Mouse (Mus musculus): Measurements from ENCODE around the gene Ccl6. TPM values are rescaled to one million over a fixed set of nuclear protein-coding genes. Genes with fewer than 3 reads are reported as not detected.

Ccl6 gene
- polyA plus RNA-seq, 1 experiment from 2014 or later = 2.5 TPM

- Histone ChIP-seq H3K9me3 (ENCODE audit: control insufficient read depth, low read length) (no peaks in the 10 kb centered on the region), H3K36me3 (ENCODE audit: control insufficient read depth, insufficient read depth, low read length) (no peaks in the 10 kb centered on the region), H3K27me3 (ENCODE audit: control insufficient read depth, insufficient read depth, low read length) (no peaks in the 10 kb centered on the region), H3K27ac (ENCODE audit: low read depth, low read length) (no peak overlapping the region), H3K4me2 (ENCODE audit: low read depth) (no peak overlapping the region), H3K9ac (ENCODE audit: low read length) (no peak overlapping the region), H3K4me3 (ENCODE audit: low read depth, low read length) (no peak overlapping the region), H3K4me1 (ENCODE audit: control insufficient read depth, insufficient read depth, low read length) (no peaks in the 10 kb centered on the region)
- DNase-seq (ENCODE audit: low spot score) = no peak
- no peak for ATAC-seq (ENCODE audit: insufficient read depth, low FRiP score, low TSS enrichment)
- WGBS = 83% methylated on average over 2 of the region's 2 CpGs
These were observed 38.2 kb upstream of the Ccl6 start for GRCm38 (mm10) chr11:83631065-83631464.

GRCm38 (mm10) chr11:83630630-83631029 is 37.7 kb upstream of the Ccl6 start:
- H3K4me3 ChIP-seq (ENCODE audit: low read depth, low read length) = no peak overlapping the region
- DNase-seq (ENCODE audit: low spot score) = no peak
- no peaks in the 10 kb centered on the region for H3K9me3 ChIP-seq (ENCODE audit: control insufficient read depth, low read length)
- H3K4me1 ChIP-seq (ENCODE audit: control insufficient read depth, insufficient read depth, low read length) = no peaks in the 10 kb centered on the region
- no peak for ATAC-seq (ENCODE audit: insufficient read depth, low FRiP score, low TSS enrichment)
- H3K9ac ChIP-seq (ENCODE audit: low read length) = no peak overlapping the region
- WGBS = 93% methylated on average over 1 of the region's 1 CpGs
- H3K36me3 ChIP-seq (ENCODE audit: control insufficient read depth, insufficient read depth, low read length) = no peaks in the 10 kb centered on the region
- H3K27ac ChIP-seq (ENCODE audit: low read depth, low read length) = no peak overlapping the region
- no peaks in the 10 kb centered on the region for H3K27me3 ChIP-seq (ENCODE audit: control insufficient read depth, insufficient read depth, low read length)
- no peak overlapping the region for H3K4me2 ChIP-seq (ENCODE audit: low read depth)

GRCm38 (mm10) chr11:83628808-83629207 is 35.9 kb upstream of the Ccl6 start:
- ATAC-seq (ENCODE audit: insufficient read depth, low FRiP score, low TSS enrichment) (no peak), DNase-seq (ENCODE audit: low spot score) (no peak)
- Histone ChIP-seq H3K27ac (ENCODE audit: low read depth, low read length) (no peak overlapping the region), H3K36me3 (ENCODE audit: control insufficient read depth, insufficient read depth, low read length) (no peaks in the 10 kb centered on the region), H3K27me3 (ENCODE audit: control insufficient read depth, insufficient read depth, low read length) (no peaks in the 10 kb centered on the region), H3K4me2 (ENCODE audit: low read depth) (no peak overlapping the region), H3K4me1 (ENCODE audit: control insufficient read depth, insufficient read depth, low read length) (no peaks in the 10 kb centered on the region), H3K9me3 (ENCODE audit: control insufficient read depth, low read length) (no peaks in the 10 kb centered on the region), H3K4me3 (ENCODE audit: low read depth, low read length) (no peak overlapping the region), H3K9ac (ENCODE audit: low read length) (no peak overlapping the region)
- 91% methylated on average over 9 of the region's 9 CpGs for WGBS

GRCm38 (mm10) chr11:83623586-83623985 is 30.7 kb upstream of the Ccl6 start:
- H3K9ac ChIP-seq (ENCODE audit: low read length) = no peak overlapping the region
- H3K27me3 ChIP-seq (ENCODE audit: control insufficient read depth, insufficient read depth, low read length) = no peaks in the 10 kb centered on the region
- H3K9me3 ChIP-seq (ENCODE audit: control insufficient read depth, low read length) = no peaks in the 10 kb centered on the region
- ATAC-seq (ENCODE audit: insufficient read depth, low FRiP score, low TSS enrichment) (no peak), DNase-seq (ENCODE audit: low spot score) (no peak)
- H3K27ac ChIP-seq (ENCODE audit: low read depth, low read length) = no peak overlapping the region
- no peaks in the 10 kb centered on the region for H3K36me3 ChIP-seq (ENCODE audit: control insufficient read depth, insufficient read depth, low read length)
- H3K4me3 ChIP-seq (ENCODE audit: low read depth, low read length) = no peak overlapping the region
- H3K4me2 ChIP-seq (ENCODE audit: low read depth) = no peak overlapping the region
- H3K4me1 ChIP-seq (ENCODE audit: control insufficient read depth, insufficient read depth, low read length) = no peaks in the 10 kb centered on the region
- WGBS = 90% methylated on average over 3 of the region's 3 CpGs

- H3K36me3 ChIP-seq (ENCODE audit: control insufficient read depth, insufficient read depth, low read length) = no peaks in the 10 kb centered on the region
- H3K4me3 ChIP-seq (ENCODE audit: low read depth, low read length) = no peak overlapping the region
- H3K9me3 ChIP-seq (ENCODE audit: control insufficient read depth, low read length) = no peaks in the 10 kb centered on the region
- no peak overlapping the region for H3K27ac ChIP-seq (ENCODE audit: low read depth, low read length)
- no peaks in the 10 kb centered on the region for H3K4me1 ChIP-seq (ENCODE audit: control insufficient read depth, insufficient read depth, low read length)
- 100% methylated on average over 1 of the region's 1 CpGs for WGBS
- H3K4me2 ChIP-seq (ENCODE audit: low read depth) = no peak overlapping the region
- no peak overlapping the region for H3K9ac ChIP-seq (ENCODE audit: low read length)
- DNase-seq (ENCODE audit: low spot score) (no peak), ATAC-seq (ENCODE audit: insufficient read depth, low FRiP score, low TSS enrichment) (no peak)
- H3K27me3 ChIP-seq (ENCODE audit: control insufficient read depth, insufficient read depth, low read length) = no peaks in the 10 kb centered on the region
These were observed 26.1 kb upstream of the Ccl6 start for GRCm38 (mm10) chr11:83619037-83619436.

GRCm38 (mm10) chr11:83618238-83618637 is 25.4 kb upstream of the Ccl6 start:
- H3K27me3 ChIP-seq (ENCODE audit: control insufficient read depth, insufficient read depth, low read length) = no peaks in the 10 kb centered on the region
- H3K4me3 ChIP-seq (ENCODE audit: low read depth, low read length) = no peak overlapping the region
- H3K4me1 ChIP-seq (ENCODE audit: control insufficient read depth, insufficient read depth, low read length) = no peaks in the 10 kb centered on the region
- ATAC-seq (ENCODE audit: insufficient read depth, low FRiP score, low TSS enrichment) (no peak), DNase-seq (ENCODE audit: low spot score) (no peak)
- WGBS = 72% methylated on average over 5 of the region's 5 CpGs
- H3K9me3 ChIP-seq (ENCODE audit: control insufficient read depth, low read length) = no peaks in the 10 kb centered on the region
- H3K36me3 ChIP-seq (ENCODE audit: control insufficient read depth, insufficient read depth, low read length) = no peaks in the 10 kb centered on the region
- H3K4me2 ChIP-seq (ENCODE audit: low read depth) = no peak overlapping the region
- H3K27ac ChIP-seq (ENCODE audit: low read depth, low read length) = no peak overlapping the region
- H3K9ac ChIP-seq (ENCODE audit: low read length) = no peak overlapping the region

GRCm38 (mm10) chr11:83616586-83616985 is 23.7 kb upstream of the Ccl6 start:
- H3K27me3 ChIP-seq (ENCODE audit: control insufficient read depth, insufficient read depth, low read length) = no peaks in the 10 kb centered on the region
- H3K4me2 ChIP-seq (ENCODE audit: low read depth) = no peak overlapping the region
- no peaks in the 10 kb centered on the region for H3K9me3 ChIP-seq (ENCODE audit: control insufficient read depth, low read length)
- H3K27ac ChIP-seq (ENCODE audit: low read depth, low read length) = no peak overlapping the region
- H3K9ac ChIP-seq (ENCODE audit: low read length) = no peak overlapping the region
- H3K36me3 ChIP-seq (ENCODE audit: control insufficient read depth, insufficient read depth, low read length) = no peaks in the 10 kb centered on the region
- DNase-seq (ENCODE audit: low spot score) (no peak), ATAC-seq (ENCODE audit: insufficient read depth, low FRiP score, low TSS enrichment) (no peak)
- H3K4me1 ChIP-seq (ENCODE audit: control insufficient read depth, insufficient read depth, low read length) = no peaks in the 10 kb centered on the region
- 91% methylated on average over 1 of the region's 1 CpGs for WGBS
- H3K4me3 ChIP-seq (ENCODE audit: low read depth, low read length) = no peak overlapping the region

GRCm38 (mm10) chr11:83610900-83611299 is 18.0 kb upstream of the Ccl6 start:
- no peak for ATAC-seq (ENCODE audit: insufficient read depth, low FRiP score, low TSS enrichment)

GRCm38 (mm10) chr11:83606396-83606795 is 13.5 kb upstream of the Ccl6 start:
- H3K4me1 ChIP-seq (ENCODE audit: control insufficient read depth, insufficient read depth, low read length) = no peaks in the 10 kb centered on the region
- no peaks in the 10 kb centered on the region for H3K36me3 ChIP-seq (ENCODE audit: control insufficient read depth, insufficient read depth, low read length)
- ATAC-seq (ENCODE audit: insufficient read depth, low FRiP score, low TSS enrichment) = no peak
- no peak for DNase-seq (ENCODE audit: low spot score)
- no peaks in the 10 kb centered on the region for H3K9me3 ChIP-seq (ENCODE audit: control insufficient read depth, low read length)
- no peak overlapping the region for H3K27ac ChIP-seq (ENCODE audit: low read depth, low read length)
- H3K4me3 ChIP-seq (ENCODE audit: low read depth, low read length) = no peak overlapping the region
- no peak overlapping the region for H3K4me2 ChIP-seq (ENCODE audit: low read depth)
- H3K27me3 ChIP-seq (ENCODE audit: control insufficient read depth, insufficient read depth, low read length) = no peaks in the 10 kb centered on the region
- 66% methylated on average over 1 of the region's 1 CpGs for WGBS
- no peak overlapping the region for H3K9ac ChIP-seq (ENCODE audit: low read length)

More at GRCm38 (mm10) chr11:83610900-83611299, 18.0 kb upstream of the Ccl6 start:
- Histone ChIP-seq H3K9ac (ENCODE audit: low read length) (no peak overlapping the region), H3K4me3 (ENCODE audit: low read depth, low read length) (no peak overlapping the region), H3K36me3 (ENCODE audit: control insufficient read depth, insufficient read depth, low read length) (no peaks in the 10 kb centered on the region), H3K27ac (ENCODE audit: low read depth, low read length) (no peak overlapping the region), H3K4me2 (ENCODE audit: low read depth) (no peak overlapping the region), H3K9me3 (ENCODE audit: control insufficient read depth, low read length) (no peaks in the 10 kb centered on the region), H3K4me1 (ENCODE audit: control insufficient read depth, insufficient read depth, low read length) (no peaks in the 10 kb centered on the region), H3K27me3 (ENCODE audit: control insufficient read depth, insufficient read depth, low read length) (no peaks in the 10 kb centered on the region)
- WGBS = 80% methylated on average over 2 of the region's 2 CpGs
- no peak for DNase-seq (ENCODE audit: low spot score)
